Mouse (Mus musculus) MEL-GATA-1-ER (cell line): ENCODE measurements around the gene CN725425.

ENCODE experiments used
- DNase-seq: peaks from one replicate; pipeline ENCODE4 v3.0.0-alpha.2; 2012; ENCODE audit warnings: low read depth; ENCODE audit errors: extremely low read depth

Gene CN725425

DNA sequence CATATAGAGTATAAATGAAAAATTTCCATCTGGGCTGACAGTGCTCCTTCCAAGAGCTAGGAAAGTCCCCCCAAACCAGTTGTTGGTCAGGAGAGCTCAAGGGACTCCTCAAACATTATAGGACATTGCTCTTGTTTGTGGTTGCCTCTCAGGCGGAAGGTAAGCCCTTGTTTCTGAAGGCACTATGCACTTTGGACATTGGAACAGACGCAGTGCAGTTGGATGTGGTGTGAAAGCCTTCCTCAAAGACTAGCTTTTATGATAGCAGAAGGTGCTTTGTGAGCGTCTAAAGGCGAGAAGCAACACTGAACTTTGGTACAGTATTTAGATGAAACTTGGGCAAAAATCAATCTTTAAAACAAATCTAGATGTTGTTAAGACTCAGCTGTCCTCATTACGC lies 7.2 kb downstream of the CN725425 start:
- no peak for DNase-seq

DNA sequence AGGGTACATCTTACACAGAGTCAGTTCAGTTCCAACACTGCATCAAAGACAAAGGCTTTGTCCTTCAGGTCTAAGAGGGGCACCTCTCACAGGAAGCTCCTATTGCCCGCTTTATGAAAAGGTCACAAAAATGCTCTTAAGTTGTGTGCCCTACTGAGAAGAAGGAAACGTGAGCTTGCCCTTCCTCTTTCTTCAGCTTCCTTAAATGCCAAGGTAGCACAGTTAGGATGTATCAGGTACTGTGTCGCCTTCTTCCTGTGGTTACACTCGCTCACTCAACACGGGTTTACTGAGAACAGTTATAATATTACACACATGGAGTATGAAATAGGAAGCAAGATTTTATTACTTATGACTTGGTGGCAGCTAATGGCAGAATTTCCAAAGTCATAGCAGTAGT lies 38.0 kb downstream of the CN725425 start:
- DNase-seq, result no peak

DNA sequence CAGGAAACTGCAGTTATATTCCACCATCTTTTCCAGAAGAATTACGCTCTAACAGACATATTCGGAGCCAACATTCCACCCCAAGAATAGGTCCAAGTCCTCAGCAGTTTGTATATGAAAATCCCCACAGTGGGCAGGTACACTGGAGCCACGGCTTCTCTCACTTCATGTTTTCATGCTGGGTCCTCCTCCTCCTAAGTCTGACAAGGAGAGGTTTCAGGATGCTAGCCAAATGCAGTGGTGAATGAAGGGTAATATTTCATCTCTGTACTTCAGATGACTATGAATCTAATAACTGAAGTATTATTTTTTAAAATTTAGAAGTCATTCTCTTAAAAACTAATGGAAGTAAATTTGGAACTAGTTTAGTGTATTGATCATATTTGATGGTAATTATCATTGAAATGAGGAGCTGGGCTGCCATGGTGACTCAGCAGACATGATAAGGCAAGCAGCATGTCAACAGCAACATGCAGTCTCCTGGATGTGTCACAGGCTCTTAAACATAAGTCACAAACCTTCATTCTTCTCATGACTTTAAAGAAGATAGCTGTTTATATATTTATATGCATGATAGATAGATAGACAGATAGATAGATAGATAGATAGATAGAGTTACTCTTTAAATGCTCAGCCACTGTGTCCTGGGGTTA lies 41.5 kb downstream of the CN725425 start:
- no peak for DNase-seq

DNA sequence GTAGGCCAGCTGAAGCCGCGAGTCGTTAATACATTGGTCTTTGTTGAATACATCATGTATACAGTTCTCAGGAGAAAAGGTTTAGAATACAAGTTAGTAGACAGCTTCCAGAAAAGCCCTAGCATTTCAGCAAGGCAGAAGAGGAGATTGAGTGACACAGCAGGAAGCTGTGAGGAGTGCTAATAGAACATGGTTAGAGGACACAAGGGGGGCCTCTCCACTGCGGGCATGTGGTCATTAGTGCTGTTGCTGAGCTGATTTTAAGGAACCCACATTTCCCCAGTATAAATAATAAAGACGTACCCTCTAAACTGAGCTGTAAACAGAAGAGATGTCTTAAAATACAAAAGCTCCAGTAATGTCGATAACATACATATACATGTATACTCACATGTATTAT lies 51.5 kb downstream of the CN725425 start:
- no peak for DNase-seq

DNA sequence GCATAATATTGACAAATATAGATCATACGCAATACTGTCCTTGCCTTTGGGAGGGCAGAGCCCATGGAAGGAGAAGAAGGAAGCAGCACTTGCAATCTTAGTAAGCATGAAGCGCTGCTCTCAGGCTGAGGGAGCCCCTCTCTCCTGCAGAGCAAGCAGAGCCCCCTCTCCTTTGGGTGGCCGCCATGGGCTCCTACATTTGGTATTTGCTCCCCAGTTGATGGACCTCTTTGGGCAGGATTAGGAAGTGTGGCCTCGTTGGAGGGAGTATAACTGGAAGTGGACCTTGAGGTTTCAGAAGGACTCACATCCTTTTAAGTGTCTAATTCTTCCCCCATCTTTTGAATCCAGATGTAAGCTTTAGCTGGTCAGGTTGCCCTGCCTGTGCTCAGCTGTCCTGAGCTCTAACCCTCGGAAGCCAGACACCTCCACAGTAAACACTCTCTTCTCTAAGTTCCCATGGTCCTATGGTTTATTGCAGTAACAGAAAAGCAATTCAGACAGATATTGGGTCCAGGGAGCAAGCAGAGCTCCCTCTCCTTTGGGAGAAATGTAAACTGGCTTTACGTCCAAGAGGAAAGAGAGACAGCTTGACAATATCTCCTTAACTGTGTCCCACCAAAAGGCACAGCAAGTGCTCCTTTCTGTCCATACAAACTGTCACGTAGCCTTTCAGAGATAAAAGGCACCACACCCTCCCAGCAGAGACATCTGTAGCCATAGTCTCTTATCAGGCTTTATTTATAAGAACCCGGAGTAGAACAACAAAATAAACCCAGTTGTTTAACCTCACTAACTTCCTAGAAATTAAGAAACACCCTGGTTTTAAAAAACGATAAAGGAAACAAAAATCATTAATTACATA lies 52.5 kb downstream of the CN725425 start:
- DNase-seq, result no peak

DNA sequence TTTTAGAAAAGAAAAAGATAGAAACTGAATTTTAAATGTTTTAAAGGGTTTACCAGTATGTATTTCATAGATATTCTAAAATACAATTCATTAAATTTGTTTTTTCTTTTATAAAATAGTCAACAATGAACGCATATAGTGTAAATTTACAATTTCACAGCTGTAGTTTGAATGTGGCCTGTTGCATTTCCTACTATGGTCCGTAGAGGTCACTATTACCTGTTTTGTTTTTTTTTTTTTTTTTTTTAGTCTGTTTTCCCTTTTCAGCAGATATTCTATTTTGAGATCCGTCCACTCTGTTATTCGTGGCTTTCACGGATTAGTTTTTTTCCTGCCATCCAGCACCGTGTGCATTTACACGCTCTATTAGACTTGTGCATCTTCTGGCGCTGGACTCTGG lies 53.7 kb downstream of the CN725425 start:
- DNase-seq, result no peak

DNA sequence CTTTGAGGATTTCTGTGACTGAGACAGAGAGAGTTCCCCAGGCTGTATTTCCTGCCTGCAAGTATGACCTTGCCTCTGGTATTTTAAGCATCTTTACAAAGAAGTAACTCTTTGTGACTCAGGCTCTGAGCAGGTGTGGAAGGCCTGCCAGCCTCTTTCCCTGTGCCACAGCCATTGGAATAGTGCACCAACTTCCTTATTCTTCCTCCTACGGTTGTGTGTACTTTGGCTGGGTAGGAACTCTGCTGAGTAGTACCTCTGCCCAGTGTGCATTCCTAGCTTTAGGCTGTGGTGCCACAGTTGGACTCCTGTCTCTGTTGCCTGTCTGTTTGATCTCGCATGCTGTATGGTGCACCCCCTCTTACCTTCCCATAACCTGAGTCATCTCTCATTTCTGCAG lies 56.0 kb downstream of the CN725425 start:
- DNase-seq, result no peak

DNA sequence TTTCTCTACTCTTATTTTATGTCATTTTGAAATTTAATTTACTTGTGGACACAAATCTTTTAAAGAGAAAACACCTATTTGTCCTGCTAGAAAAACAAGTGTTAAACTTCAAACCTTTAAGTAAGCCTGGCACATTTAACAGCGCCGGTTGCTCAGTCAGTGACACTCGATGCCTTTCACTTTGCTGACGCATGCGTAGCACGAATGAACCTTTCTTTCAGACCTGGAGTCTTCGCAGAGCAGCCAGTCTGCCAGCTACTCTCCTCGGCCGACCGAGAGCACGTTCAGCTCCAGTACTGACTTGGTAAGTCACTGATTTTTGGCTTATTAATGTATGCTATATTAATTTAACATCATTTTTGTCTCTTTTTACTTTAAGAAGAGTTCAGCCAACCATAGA lies 57.8 kb downstream of the CN725425 start:
- no peak for DNase-seq

DNA sequence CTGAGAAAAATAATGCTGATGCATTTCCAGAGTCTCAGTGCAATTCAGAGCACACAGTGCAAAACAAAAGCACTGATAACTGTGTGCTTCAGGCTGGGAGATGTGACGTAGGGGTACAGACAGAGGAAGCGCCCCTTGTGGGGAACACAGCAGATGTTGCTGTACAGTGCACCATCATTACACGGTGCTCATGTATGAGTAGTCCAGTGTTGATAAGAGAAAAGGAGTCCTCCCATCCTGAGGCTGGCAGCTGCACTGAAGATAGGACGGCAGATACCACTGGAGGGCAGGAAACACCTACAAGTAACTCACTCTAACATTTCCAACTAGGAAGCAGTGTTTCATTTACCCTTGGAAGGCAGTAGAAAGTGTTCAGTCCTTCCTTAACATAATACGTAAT lies 61.3 kb downstream of the CN725425 start:
- no peak for DNase-seq

DNA sequence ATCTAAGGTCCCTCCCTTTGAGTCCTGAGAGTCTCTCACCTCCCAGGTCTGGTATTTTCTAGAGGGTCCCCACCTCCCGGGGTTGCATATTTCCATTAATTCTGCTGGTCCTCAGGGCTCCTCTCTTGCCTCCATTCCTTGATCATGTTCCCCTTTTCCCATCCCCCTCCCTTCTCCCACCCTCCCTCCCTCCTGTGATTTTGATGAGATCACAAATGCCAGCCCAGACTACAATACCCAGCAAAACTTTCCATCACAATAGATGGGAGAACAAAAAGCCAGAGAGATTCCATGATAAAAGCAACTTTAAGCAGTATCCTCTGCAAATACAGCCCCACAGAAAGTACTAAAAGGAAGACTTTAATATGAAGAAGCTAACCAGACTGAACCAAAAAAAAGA lies 64.6 kb downstream of the CN725425 start:
- no peak for DNase-seq

DNA sequence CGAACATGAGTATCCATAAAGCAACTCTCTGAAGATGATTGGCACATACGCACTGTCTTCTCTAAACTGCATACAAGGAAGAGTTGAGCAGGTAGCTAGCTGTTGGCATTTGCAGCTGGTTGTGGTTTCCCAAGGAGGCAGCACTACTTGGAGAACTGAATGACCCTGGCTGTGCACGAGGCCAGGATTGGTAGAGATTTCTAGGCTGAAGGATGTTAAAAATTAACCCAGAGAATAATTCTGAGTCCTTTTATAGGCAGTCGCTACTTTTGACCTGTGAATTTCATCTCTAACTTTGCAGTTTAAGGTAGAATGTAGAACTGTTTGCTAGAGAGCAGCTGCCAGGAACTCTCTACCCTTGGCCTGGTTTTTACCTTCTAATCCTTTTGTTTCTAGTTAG lies 69.2 kb downstream of the CN725425 start:
- DNase-seq, result no peak

DNA sequence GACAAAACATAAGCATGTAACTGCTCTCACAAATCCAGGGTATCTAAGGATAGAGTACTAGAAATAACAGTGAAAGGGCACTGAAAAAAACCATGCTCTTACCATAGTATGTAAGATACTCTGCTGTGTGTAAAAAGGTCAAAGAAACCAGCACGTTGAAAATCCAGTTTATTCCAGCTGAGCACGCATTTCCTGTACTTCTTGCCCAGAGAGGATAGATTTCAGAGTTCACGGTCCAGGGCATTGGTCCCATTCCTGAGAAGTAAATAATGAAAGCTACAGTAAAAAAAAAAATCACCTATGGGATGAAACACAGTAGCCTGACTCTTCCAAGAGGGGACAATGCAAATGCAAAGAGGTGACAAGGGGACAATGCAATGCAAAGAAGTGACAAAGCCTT lies 76.7 kb downstream of the CN725425 start:
- no peak for DNase-seq

DNA sequence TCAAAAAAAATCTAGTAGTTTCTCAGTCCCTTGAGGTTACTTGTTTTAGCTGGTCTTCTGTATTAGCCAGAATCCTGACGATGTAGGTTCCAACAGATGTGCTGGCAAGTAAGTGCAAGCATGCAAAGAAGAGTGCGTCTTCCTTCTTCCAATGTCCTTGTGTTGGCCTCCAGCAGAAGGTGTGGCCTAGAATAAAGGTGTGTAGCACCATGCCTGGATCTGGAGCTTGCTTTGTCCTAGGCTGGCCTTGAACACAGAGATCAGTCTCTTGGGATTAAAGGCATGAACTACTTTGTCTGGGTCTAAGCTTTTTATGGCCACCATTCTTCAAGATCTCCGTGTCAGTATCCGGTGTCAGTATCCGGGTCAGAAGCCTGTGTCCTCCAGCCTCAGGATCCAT lies 80.3 kb downstream of the CN725425 start:
- no peak for DNase-seq

DNA sequence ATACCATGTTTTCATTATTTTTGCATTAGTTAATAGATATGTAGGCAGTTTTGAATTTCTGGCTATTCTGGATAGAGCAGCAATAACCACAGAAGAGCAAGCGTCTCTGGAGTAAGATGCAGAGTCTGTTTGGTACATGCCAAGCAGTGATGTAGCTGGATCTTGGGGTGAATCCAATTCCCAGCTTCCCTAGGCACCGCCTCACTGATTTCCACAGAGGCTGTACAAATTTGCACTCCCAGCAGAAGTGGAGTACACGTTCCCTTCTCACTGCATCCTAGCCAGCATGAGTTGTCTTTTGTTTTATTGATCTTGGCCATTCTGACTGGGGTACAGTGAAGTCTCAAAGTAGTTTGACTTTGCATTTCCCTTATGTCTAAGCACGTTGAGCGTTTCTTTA lies 82.2 kb downstream of the CN725425 start:
- DNase-seq, result no peak

DNA sequence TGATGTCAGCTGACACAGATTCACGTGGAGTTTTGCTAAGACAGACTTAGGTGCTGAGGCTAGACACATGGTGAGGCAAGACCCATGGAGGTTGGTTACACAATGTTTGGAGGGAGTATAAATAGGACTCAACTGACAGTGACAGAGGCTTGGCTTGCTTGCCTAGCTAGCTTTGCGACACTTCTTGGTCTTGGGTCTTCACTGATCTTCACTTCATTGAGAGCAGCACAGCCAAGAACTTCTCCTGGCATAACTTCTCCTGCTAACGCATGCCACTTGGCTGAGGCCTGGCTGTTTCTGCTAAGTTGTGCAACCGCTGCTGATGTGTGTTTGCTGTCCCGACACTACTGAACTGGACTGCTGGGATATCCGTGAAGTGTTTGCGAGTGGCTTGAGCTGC lies 83.5 kb downstream of the CN725425 start:
- DNase-seq, result no peak

DNA sequence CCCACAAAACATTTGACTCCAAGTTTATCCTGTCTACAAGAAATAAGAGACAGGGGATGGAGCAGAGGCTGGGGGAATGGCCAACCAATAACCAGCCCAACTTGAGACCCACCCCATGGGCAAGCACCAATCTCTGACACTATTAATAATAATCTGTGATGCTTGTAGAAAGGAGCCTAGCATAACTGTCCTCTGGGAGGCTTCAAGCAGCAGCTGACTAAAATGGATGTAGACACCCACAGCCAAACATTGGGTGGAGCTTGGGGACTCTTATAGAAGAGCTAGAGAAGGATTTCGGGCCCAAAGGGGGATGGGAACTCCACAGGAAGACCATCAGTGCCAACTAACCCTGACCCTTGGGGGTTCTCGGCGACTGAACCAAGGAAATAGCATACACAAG lies 84.1 kb downstream of the CN725425 start:
- DNase-seq, result no peak

DNA sequence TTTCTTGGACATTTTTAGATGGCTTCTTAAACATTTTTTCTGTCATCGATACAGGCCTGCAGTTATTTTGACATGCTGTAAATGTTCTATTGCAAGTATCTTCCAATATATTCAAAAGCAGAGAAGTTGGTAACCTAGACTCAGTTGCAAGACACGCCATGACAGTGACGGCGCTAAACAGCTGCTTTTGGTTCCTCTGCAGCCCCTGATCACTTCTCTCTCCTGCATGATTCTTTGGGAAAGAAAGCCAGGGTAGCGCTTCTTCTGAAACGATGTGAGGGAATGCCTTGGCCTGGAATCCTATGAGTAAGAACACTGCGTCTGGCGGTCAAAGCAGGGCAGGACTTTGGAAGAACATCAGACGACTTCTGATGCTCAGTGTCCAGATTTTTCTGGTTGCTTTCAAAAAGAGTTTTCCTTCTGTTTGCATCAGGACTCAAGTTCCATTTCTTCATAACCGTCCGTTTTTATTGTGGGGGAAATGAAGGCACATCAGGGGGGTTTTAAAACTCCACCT lies 100.1 kb downstream of the CN725425 start:
- DNase-seq, result no peak

DNA sequence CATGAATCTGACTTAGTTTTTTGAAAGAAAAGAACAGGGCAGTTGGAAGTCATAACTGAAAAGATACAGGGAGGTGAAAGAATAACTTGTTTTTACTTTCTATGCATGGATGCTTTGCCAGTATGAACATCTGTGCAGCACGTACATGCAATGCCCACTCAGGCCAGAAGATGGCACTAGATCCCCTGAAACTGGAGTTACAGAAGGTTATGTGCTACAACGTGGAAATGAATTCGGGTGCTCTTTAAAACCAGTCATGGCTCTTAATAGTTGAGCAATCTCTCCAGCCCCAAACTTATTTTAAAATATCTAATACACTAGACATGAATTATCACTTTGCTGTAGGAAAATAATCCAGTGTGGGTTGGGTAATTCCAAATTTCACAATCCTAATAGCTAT lies 102.1 kb downstream of the CN725425 start:
- DNase-seq, result no peak

DNA sequence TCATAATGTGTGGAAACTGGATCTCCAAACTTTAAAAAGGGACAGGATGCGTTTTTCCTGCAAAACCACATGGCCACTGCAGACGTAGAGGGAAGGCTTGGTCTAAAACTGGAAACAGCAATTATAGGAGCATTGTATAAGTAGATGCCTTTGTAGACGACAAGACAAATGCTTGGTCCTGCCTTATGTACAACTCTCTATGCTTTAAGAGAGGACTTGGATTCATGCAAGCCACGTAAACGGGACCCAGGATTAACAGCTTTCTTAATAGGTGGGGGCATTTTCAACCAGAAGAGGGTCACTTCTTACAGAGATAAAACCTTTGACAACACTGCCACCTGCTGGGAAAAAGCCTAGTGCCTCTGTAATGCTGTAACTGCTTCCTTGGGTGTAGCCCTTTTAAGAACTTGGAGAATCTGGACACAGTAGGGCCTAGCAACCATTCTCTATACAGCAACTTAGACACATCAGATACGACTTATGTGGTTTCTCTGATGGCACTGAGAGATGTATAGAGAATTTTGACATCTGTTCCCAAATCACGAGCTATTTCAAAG lies 105.1 kb downstream of the CN725425 start:
- DNase-seq, result no peak
